Mouse (Mus musculus) heart, adult 2 months (tissue): ENCODE data around the gene Sirt1.

Experiments
- CTCF ChIP-seq: fragments of 200-600 bp; IDR thresholded peaks from 2 replicates; pipeline ENCODE4 v1.8.1; 2022; ENCODE audit warnings: antibody characterized with exemption, mild to moderate bottlenecking, moderate library complexity
- EP300 ChIP-seq: fragments of 200-500 bp; IDR thresholded peaks from 2 replicates; pipeline ENCODE4 v1.6.1; 2011; ENCODE audit warnings: low read depth, low read length, control low read depth; ENCODE audit not compliant: insufficient read depth
- POLR2A ChIP-seq: fragments of 200-500 bp; IDR thresholded peaks from 2 replicates; pipeline ENCODE4 v1.6.1; 2011; ENCODE audit warnings: mild to moderate bottlenecking, low read depth, low read length, control low read depth; ENCODE audit not compliant: insufficient read depth

- TF ChIP-seq POLR2A, result no peak
- no peak for TF ChIP-seq CTCF
- TF ChIP-seq EP300, result no peak
Measured at GRCm38 (mm10) chr10:63337326-63337725, 44.2 kb downstream of the Sirt1 start.
